Mouse (Mus musculus) gastrocnemius, postnatal 10 days (tissue): ENCODE results near the gene Slc16a2. TPM values are rescaled to one million over a fixed set of nuclear protein-coding genes. Genes with fewer than 3 reads are reported as not detected.

ENCODE experiments used
- DNase-seq: peaks from one replicate; pipeline ENCODE4 v3.0.0; 2021; ENCODE audit warnings: mixed read lengths
- long read RNA-seq, 2 experiments: library from polyadenylated mRNA; stranded (forward); transcript quantifications; one replicate each; pipeline ENCODE4 v2.0.0; 2021
- total RNA-seq, 2 experiments: library from RNA; stranded (reverse); gene quantifications; 2 replicates each; pipeline ENCODE4 v1.2.3; 2021

Slc16a2 gene
- 10 to 100 TPM in 1 of 2 experiments, 1 to 10 TPM in 1; 8.3 to 14.2 TPM for total RNA-seq
- long read RNA-seq, experiment 1, full-length matches to known transcripts = 7 of 14 reads
- long read RNA-seq, experiment 1, partial matches to known transcripts = 0 of 14 reads
- long read RNA-seq, experiment 1, other reads (novel, unspliced or antisense) = 7 of 14 reads
- long read RNA-seq, experiment 2, full-length matches to known transcripts = 7 of 14 reads
- long read RNA-seq, experiment 2, partial matches to known transcripts = 1 of 14 reads
- long read RNA-seq, experiment 2, other reads (novel, unspliced or antisense) = 6 of 14 reads

DNA sequence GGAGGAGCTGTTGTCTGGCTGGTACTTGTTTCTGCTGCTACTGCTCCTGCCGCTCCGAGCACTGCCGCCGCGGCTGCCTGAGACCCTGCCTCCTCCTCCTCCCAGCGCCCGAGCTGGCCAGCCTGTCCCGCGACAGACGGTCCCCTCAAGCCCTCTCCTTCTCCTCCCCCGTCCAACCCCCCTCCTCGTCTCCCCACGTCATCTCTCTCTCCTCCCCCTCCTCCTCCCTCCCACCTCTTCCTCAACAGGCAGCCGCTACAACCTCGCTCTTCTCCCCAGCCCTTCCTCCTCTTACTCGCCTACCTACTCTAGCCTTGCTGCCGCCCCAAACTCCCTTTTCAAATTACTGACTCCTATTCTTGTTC, at the start of gene Slc16a2:
Gene Slc16a2, minus strand, starts transcription at position 152 of the 365 bp plus-strand sequence.
- peak; percentile 51 for DNase-seq

DNA sequence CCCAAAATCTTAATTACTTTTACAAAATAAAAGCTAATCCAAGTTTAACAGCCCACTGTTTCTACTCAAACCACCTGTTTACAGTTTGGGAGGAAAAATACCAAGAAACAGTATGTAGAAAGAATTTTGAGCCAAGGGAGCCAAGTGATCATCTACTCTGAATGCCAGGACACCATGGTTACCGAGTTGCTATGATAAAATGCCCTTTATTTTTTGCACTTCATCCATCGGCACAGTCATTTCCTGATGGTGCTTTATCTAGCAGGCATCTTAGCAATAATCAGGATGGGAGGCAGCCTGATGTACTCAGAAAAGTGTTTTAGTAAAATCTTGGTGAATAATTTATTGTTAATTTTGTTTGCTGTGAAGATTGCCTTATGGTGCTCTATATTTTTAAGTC, 41.7 kb upstream of the Slc16a2 start:
- no peak for DNase-seq

- DNase-seq = no peak
Observed at GRCm38 (mm10) chrX:103862877-103863276, 41.1 kb upstream of the Slc16a2 start.

- no peak for DNase-seq
Observed at GRCm38 (mm10) chrX:103845266-103845665, 23.5 kb upstream of the Slc16a2 start.

GRCm38 (mm10) chrX:103828836-103829235, 7.1 kb upstream of the Slc16a2 start:
- DNase-seq = no peak

DNA sequence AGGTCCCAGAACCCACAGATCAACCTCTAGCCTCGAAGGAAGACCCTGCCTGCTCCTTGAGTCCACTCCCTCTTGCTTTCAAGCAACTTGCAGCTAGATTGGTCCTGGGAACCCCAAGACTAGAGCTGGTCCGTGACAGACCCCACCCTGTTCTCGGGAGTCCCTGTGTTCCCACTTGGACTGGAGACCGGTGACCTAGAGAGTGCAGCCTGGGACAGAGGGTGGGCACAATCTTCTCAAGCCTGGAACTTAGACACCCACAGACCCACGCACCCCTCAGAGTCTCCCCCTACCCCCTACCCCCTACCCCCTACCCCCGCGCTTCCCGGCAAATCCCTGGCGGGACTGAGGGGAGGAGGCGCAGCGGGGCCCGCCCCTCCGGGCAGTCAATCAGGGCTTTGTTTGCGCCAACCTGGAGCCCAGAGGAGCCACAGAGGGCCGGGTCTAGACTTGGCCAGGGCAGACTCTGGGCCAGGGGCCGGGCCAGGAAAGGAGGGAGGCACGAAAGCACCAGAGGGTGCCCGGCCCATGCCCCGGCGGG, 558 bp upstream of the Slc16a2 start:
- DNase-seq = peak; percentile 34

GRCm38 (mm10) chrX:103821195-103821831, 470 bp downstream of the Slc16a2 start:
- no peak for DNase-seq

DNA sequence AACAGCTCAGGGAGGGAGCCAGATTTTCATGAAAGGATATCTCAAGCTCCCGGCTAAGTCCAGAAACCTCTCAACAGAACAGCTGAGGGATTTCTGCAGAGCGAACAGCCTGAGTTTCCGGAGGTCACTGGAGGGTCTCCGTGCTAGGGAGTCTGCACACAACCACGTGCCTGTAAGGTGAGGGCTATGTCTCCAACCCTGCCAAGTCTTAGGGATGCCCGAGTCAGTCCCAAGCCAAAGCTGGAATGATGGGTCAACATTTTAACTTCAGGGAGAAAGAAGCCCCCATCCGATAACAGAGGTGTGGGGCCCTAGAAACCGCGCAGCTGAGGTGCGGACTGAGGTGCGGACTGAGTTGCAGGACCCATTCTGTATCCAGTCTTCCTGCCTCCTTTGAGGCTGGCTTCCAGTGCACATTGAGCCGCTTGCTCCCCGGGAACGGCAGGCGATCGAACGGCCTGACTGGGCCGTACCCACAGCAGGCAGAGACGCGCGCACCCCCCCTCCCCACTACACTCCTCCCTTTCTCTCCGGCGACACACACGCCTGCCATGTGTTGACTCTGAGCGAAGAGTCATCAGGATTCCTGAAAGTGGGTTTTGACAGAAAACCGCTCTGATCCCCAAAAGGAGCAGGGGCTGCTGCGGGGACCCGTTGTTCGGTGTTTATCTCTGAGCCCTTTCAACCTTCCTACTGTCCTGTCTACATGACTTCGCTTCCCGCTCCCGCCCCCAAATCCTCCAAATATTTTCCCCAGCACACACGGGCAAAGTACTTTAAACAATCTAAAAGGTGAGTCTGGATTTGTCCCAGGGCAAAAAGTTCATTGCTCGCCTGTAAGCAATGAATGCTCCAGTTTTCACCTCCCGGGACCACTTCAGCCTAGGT, 1.2 kb downstream of the Slc16a2 start:
- no peak for DNase-seq

DNA sequence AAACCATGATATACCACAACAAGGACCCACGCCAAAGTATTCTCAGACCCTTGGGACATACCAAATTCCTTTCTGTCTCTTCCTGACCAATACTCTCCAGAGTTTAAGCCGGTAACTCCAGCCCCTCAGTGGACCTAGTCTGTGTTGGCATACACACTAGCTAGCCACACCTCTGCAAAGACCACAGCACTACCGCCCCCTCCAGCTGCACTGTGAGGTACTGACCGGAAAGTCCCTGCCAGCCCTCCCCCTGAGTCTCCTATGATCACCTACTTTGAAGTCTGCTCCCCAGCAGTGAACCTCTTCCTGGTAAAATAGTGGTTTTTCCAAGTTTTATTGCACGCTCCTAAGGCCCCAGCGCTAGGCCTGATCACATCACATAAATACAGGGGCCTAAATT, 2.5 kb downstream of the Slc16a2 start:
- DNase-seq = no peak

GRCm38 (mm10) chrX:103812690-103813089, 9.1 kb downstream of the Slc16a2 start:
- no peak for DNase-seq

- no peak for DNase-seq
Observed at GRCm38 (mm10) chrX:103810483-103810882, 11.3 kb downstream of the Slc16a2 start.

GRCm38 (mm10) chrX:103806373-103806772, 15.4 kb downstream of the Slc16a2 start:
- no peak for DNase-seq

- no peak for DNase-seq
Observed at GRCm38 (mm10) chrX:103796961-103797360, 24.8 kb downstream of the Slc16a2 start.

DNA sequence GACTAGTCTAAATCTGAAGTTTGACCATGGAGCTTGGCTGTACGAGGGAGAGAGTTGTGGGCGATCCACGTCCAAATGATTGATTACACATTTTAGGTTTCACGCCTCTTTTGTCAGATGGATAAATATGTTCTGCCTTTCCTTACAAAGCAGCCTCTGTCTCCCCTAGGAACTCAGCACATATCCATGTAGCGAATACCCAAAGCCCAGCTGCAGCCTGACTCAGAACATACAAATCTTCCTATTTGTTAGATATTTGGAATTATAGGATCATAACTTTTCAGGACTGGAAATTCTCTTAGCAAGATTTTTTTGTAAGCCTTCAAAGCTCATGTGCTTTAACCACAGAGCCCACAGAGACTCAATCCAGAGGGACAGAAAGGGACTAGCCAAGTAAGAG, 26.3 kb downstream of the Slc16a2 start:
- no peak for DNase-seq

DNA sequence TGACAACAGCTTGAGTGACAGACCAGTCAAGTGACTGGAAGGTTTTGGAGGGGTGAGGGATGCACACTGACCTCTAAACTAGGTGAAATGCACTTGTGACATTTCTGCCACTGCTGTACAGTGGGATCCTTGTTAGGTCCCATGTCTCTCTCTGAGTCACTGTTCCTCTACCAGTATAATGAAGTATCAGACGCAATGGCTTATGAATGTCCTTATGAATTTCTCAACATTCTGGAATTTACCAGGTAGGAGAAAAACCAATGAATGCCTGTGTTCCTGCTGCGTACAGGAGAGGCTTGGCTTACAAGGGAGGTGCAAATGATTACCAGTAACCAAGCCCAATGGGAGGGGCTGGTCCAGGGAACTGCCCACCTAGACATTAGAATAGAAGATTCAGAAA, 30.5 kb downstream of the Slc16a2 start:
- DNase-seq = no peak

GRCm38 (mm10) chrX:103785681-103786080, 36.1 kb downstream of the Slc16a2 start:
- DNase-seq = no peak

DNA sequence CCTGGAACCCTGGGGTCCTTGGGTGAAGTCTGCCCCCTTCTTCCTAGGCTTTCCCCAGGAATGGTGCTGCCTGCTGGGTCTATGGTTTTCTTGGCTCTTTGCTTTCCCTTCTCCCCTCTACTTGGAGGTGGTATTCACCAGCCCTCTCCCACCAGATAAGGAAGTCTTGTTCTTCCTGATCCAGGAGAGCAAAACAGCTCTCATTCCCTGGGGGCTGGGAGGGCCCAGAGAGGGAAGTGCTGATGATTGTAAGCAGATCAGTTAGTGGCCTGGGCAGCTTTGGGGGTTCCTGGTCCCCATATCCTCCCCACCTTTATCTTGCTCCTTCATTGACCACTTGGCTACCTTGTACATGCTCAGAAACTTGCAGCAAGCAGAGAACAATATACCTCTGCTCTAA, 45.4 kb downstream of the Slc16a2 start:
- DNase-seq = no peak

DNA sequence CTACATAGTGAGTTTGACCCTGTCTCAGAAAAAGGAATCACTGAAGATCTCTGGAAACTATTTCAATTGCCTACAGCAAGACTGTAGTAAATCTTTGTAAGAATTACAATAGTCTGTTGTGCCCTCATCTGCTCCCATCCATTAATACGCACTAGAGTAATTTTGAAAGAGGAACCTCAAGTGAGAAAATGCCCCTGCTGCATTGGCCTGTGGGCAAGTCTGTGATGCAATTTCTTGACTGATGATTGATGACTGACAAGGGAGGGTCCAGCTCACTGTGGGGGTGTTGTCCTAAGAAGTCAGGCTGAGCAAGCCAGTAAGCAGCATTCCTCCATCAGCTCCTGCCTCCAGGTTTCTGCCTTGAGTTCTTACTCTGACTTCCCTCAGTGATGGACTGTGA, 75.6 kb downstream of the Slc16a2 start:
- no peak for DNase-seq

GRCm38 (mm10) chrX:103744171-103745039, 77.4 kb downstream of the Slc16a2 start:
- DNase-seq = no peak

- DNase-seq = no peak
Observed at GRCm38 (mm10) chrX:103742057-103742315, 79.8 kb downstream of the Slc16a2 start.

DNA sequence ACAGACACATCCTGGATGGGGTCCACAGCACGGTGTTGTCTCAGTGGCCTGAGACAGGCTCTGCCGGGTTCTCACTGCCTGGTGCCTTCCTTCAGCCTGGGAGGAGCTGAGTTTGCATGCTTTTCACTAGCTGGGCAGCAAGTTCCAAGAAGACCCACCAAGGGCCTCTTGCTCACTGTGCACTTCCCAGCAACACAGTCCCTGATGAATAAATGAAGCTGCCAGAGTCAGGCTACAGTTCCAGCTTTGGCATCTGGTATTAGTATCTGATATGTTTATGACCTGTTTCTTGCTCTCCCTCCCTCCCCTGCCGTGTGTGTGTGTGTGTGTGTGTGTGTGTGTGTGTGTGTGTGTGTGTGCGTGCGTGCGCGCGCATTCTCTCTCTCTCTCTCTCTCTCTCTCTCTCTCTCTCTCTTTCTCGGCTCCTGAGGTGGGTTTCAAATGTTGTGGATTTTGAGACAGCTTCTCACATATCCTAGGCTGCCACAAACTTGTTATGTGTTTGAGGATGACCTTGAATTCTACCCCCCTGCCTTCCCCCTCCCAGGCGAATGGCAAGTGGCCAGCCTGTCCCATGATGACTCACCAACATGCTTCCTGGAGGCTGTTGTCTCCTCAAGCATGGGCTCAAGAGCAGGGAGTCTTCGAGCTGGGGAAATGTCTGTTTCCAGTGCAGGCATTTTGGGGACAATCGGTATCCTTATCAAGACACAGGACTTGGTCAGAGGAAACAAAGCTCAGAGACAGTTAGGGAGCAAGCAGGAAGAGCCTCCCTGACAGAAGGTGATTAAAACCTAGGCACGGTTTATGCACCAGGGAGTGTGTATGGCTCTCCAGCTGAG, 80.3 kb downstream of the Slc16a2 start:
- DNase-seq = peak; percentile 57
